ENCODE assay signal across 12 mouse cellular contexts in the genomic region with DNA sequence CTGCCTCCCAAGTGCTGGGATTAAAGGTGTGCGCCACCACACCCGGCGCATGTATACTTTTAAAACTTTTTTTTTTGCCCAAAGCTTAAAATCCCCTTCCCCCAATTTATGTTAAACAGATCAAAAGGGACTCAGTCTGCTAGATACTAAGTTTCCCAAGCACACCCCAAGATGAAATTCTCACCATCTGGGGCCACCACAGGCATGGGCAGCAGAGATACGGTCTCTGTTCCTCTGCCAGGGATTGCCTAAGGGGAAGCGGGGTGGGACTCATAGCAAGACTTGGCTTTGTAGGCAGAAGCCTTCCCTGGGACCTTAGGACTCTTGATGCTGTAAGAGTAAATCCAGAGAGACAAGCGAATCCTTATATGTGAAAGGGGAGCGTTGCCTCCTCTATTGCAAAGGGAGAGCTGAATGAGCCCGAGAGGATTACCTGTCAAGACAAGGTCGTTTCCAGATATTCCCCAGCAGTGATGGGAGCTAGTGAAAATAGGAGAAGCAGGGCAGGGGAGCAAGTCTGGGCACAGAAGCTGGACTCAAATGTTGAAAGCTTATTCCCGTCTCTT. TPM values are rescaled to one million over a fixed set of nuclear protein-coding genes. Genes with fewer than 3 reads are reported as not detected.
DNase-seq lines count a peak whose midpoint lies in the region; ATAC-seq and TF ChIP-seq lines count a peak whose summit lies in the region.
"Had no signal": no experiment of that assay in that cellular context is flagged by ENCODE, and none has a peak within 500 bp of the region (broad histone marks: within the 10 kb centered on the region; RNA-seq: fewer than 3 reads in every experiment).

No protein-coding gene starts in this region.

- peaks cover 20% of the 10 kb centered on the region for H3K4me1 ChIP-seq in heart, embryonic 11.5 days (ENCODE audit: control insufficient read depth, insufficient read depth, low read length)
- peaks cover 1% of the 10 kb centered on the region; the same call in 1 of the 2 replicates for H3K4me1 ChIP-seq in lung, postnatal 0 days (ENCODE audit: insufficient read depth, low read depth, low read length)
- H3K4me1 ChIP-seq in hindbrain, embryonic 16.5 days (ENCODE audit: control insufficient read depth, insufficient read depth, low read depth, low read length), result peaks cover 12% of the 10 kb centered on the region
- peaks cover 9% of the 10 kb centered on the region; the same call in 1 of the 2 replicates for H3K4me1 ChIP-seq in stomach, embryonic 15.5 days

- no peak for TF ChIP-seq EP300 in lung, postnatal 0 days (IDR thresholded peaks at IDR 0.05)

- H3K4me2 ChIP-seq in heart, embryonic 11.5 days, result peak overlapping the region; percentile 86
- H3K4me2 ChIP-seq in lung, postnatal 0 days (replicated peaks; ENCODE audit: low read depth, low read length), result no peak overlapping the region; the same call in 1 of the 2 replicates
- no peak overlapping the region; the same call in 1 of the 2 replicates for H3K4me2 ChIP-seq in hindbrain, embryonic 16.5 days (ENCODE audit: low read length)
- H3K4me2 ChIP-seq in stomach, embryonic 15.5 days, result 0 out of 2 replicates have a peak overlapping the region, but pooled peaks have one; percentile 3

- no peak overlapping the region for H3K27ac ChIP-seq in heart, embryonic 11.5 days (ENCODE audit: low read depth, low read length)
- H3K27ac ChIP-seq in lung, postnatal 0 days (ENCODE audit: low read length), result no peak overlapping the region
- no peak overlapping the region for H3K27ac ChIP-seq in hindbrain, embryonic 16.5 days (ENCODE audit: low read depth, low read length)
- no peak overlapping the region for H3K27ac ChIP-seq in stomach, embryonic 15.5 days
- H3K27ac ChIP-seq: liver, embryonic 13.5 days had no signal

- no peaks in the 10 kb centered on the region for H3K36me3 ChIP-seq in heart, embryonic 11.5 days (ENCODE audit: control insufficient read depth, insufficient read depth, low read length)
- no peaks in the 10 kb centered on the region for H3K36me3 ChIP-seq in lung, postnatal 0 days (ENCODE audit: insufficient read depth, low read length)
- no peaks in the 10 kb centered on the region for H3K36me3 ChIP-seq in hindbrain, embryonic 16.5 days (ENCODE audit: control insufficient read depth, insufficient read depth, low read length)
- no peaks in the 10 kb centered on the region for H3K36me3 ChIP-seq in stomach, embryonic 15.5 days
- H3K36me3 ChIP-seq: liver, embryonic 13.5 days had no signal

- H3K9ac ChIP-seq in heart, embryonic 11.5 days (ENCODE audit: low read depth, low read length), result no peak overlapping the region
- no peak overlapping the region for H3K9ac ChIP-seq in lung, postnatal 0 days (replicated peaks; ENCODE audit: low read depth)
- no peak overlapping the region for H3K9ac ChIP-seq in hindbrain, embryonic 16.5 days (ENCODE audit: low read depth, low read length)
- no peak overlapping the region for H3K9ac ChIP-seq in stomach, embryonic 15.5 days

- ATAC-seq in heart, embryonic 11.5 days (replicated peaks; ENCODE audit: insufficient number of reproducible peaks, low FRiP score, low TSS enrichment), result no peak
- ATAC-seq in lung, postnatal 0 days, result no peak
- ATAC-seq in hindbrain, embryonic 16.5 days, result no peak
- ATAC-seq in stomach, embryonic 15.5 days (ENCODE audit: insufficient read depth, low FRiP score, low read depth), result no peak
- ATAC-seq in frontal cortex, adult (ENCODE audit: low TSS enrichment), result no peak

- WGBS in heart, embryonic 11.5 days (ENCODE audit: insufficient replicate concordance), result 73% methylated on average over 10 of the region's 10 CpGs
- 79% methylated on average over 10 of the region's 10 CpGs for WGBS in lung, postnatal 0 days
- 72% methylated on average over 10 of the region's 10 CpGs for WGBS in hindbrain, embryonic 16.5 days
- WGBS in stomach, embryonic 15.5 days, result 73% methylated on average over 10 of the region's 10 CpGs

- intact Hi-C loops in heart, postnatal 25 days (cut with DNase I), result loop anchor here (10.0 kb wide), 1 partner anchor 507 kb away; a partner anchor contains a TSS

- H3K9me3 ChIP-seq in heart, embryonic 11.5 days (replicated peaks; ENCODE audit: control insufficient read depth, low read length), result no peaks in the 10 kb centered on the region
- H3K9me3 ChIP-seq in lung, postnatal 0 days (ENCODE audit: low read length), result no peaks in the 10 kb centered on the region
- H3K9me3 ChIP-seq in hindbrain, embryonic 16.5 days (ENCODE audit: control insufficient read depth, low read length), result no peaks in the 10 kb centered on the region
- H3K9me3 ChIP-seq in stomach, embryonic 15.5 days, result no peaks in the 10 kb centered on the region
- H3K9me3 ChIP-seq: liver, embryonic 13.5 days had no signal

- H3K27me3 ChIP-seq in heart, embryonic 11.5 days (ENCODE audit: control insufficient read depth, insufficient read depth, low read length), result peaks cover 27% of the 10 kb centered on the region
- H3K27me3 ChIP-seq in lung, postnatal 0 days (replicated peaks; ENCODE audit: insufficient read depth, low read length), result 0 out of 2 replicates have a peak, but pooled peaks cover 4% of the 10 kb centered on the region
- H3K27me3 ChIP-seq in hindbrain, embryonic 16.5 days (replicated peaks; ENCODE audit: control insufficient read depth, insufficient read depth, low read length), result peaks cover 5% of the 10 kb centered on the region
- H3K27me3 ChIP-seq in stomach, embryonic 15.5 days (replicated peaks), result peaks cover 14% of the 10 kb centered on the region

- TF ChIP-seq CTCF in lung, postnatal 0 days (IDR thresholded peaks at IDR 0.05), result no peak

- no peak for DNase-seq in heart, postnatal 25 days (ENCODE audit: low spot score)
- DNase-seq in lung, postnatal 36 days, result peak; percentile 41
- DNase-seq in lung, postnatal 0 days (ENCODE audit: low spot score), result no peak
- no peak for DNase-seq in layer of hippocampus, postnatal 36 days
- DNase-seq: adrenal gland, adult 8-10 months; liver, embryonic 13.5 days had no signal

- H3K4me3 ChIP-seq in heart, embryonic 11.5 days (ENCODE audit: low read depth, low read length), result peak overlapping the region; percentile 65
- H3K4me3 ChIP-seq in lung, postnatal 0 days (ENCODE audit: low read depth, low read length), result no peak overlapping the region
- 0 out of 2 replicates have a peak overlapping the region, but pooled peaks have one; percentile 8 for H3K4me3 ChIP-seq in hindbrain, embryonic 16.5 days (ENCODE audit: low read length)
- H3K4me3 ChIP-seq in stomach, embryonic 15.5 days (replicated peaks), result peak overlapping the region; percentile 12; the same call in 1 of the 2 replicates

RNA-seq across cellular contexts. Expression of a gene that starts 1.3 kb away (rescaled TPM):
- polyA plus RNA-seq in heart, embryonic 11.5 days (2014; fragmentation: Nextera tagmentation; extraction: Ambion mirVana), result 3.3 and 5.6 TPM in 2 replicates
- total RNA-seq in heart, postnatal 25 days (2021), result 1 to 10 TPM; 4.6 to 5.7 TPM
- 4.2 and 5.1 TPM in 2 replicates for polyA plus RNA-seq in lung, postnatal 0 days (2015; fragmentation: Nextera tagmentation; extraction: Ambion mirVana)
- 3.2 and 3.4 TPM in 2 replicates for polyA plus RNA-seq in hindbrain, embryonic 16.5 days (2015; fragmentation: Nextera tagmentation; extraction: Ambion mirVana)
- polyA plus RNA-seq in stomach, embryonic 15.5 days (2015; fragmentation: Nextera tagmentation; extraction: Ambion mirVana), result 2.4 and 3.1 TPM in 2 replicates
- total RNA-seq in layer of hippocampus, postnatal 36 days (2021), result 1 to 10 TPM; 2.9 to 4.0 TPM

RNA-seq across cellular contexts. Expression of a gene that starts 11.3 kb away (rescaled TPM):
- 6.0 and 15.1 TPM in 2 replicates for polyA plus RNA-seq in heart, embryonic 11.5 days (2014; fragmentation: Nextera tagmentation; extraction: Ambion mirVana)
- 10 to 100 TPM; 33.7 to 33.8 TPM for total RNA-seq in heart, postnatal 25 days (2021)
- polyA plus RNA-seq in lung, postnatal 0 days (2015; fragmentation: Nextera tagmentation; extraction: Ambion mirVana), result 3.2 and 4.4 TPM in 2 replicates
- polyA plus RNA-seq in hindbrain, embryonic 16.5 days (2015; fragmentation: Nextera tagmentation; extraction: Ambion mirVana), result 7.3 and 9.4 TPM in 2 replicates
- polyA plus RNA-seq in stomach, embryonic 15.5 days (2015; fragmentation: Nextera tagmentation; extraction: Ambion mirVana), result 13.4 and 14.9 TPM in 2 replicates
- 10 to 100 TPM; 75.0 to 77.4 TPM for total RNA-seq in layer of hippocampus, postnatal 36 days (2021)

RNA-seq across cellular contexts. Expression of a gene that starts 24.1 kb away (rescaled TPM):
- polyA plus RNA-seq in heart, embryonic 11.5 days (2014; fragmentation: Nextera tagmentation; extraction: Ambion mirVana), result 2.1 and 2.3 TPM in 2 replicates
- total RNA-seq in heart, postnatal 25 days (2021), result not detected
- polyA plus RNA-seq in lung, postnatal 0 days (2015; fragmentation: Nextera tagmentation; extraction: Ambion mirVana), result 0.23 and 0.54 TPM in 2 replicates
- polyA plus RNA-seq in hindbrain, embryonic 16.5 days (2015; fragmentation: Nextera tagmentation; extraction: Ambion mirVana), result 0.50 and 0.56 TPM in 2 replicates
- polyA plus RNA-seq in stomach, embryonic 15.5 days (2015; fragmentation: Nextera tagmentation; extraction: Ambion mirVana), result 0.72 and 1.1 TPM in 2 replicates
- total RNA-seq in layer of hippocampus, postnatal 36 days (2021), result not detected
- polyA plus RNA-seq: kidney, embryonic 14.5 days had no signal

RNA-seq across cellular contexts. Expression of a gene that starts 32.3 kb away (rescaled TPM):
- polyA plus RNA-seq in heart, embryonic 11.5 days (2014; fragmentation: Nextera tagmentation; extraction: Ambion mirVana), result 0.10 and 0.14 TPM in 2 replicates
- not detected for total RNA-seq in heart, postnatal 25 days (2021)
- 1.8 and 2.2 TPM in 2 replicates for polyA plus RNA-seq in lung, postnatal 0 days (2015; fragmentation: Nextera tagmentation; extraction: Ambion mirVana)
- 0.92 and 1.2 TPM in 2 replicates for polyA plus RNA-seq in hindbrain, embryonic 16.5 days (2015; fragmentation: Nextera tagmentation; extraction: Ambion mirVana)
- 0.08 TPM in 1 of 2 replicates, not detected in the other for polyA plus RNA-seq in stomach, embryonic 15.5 days (2015; fragmentation: Nextera tagmentation; extraction: Ambion mirVana)
- total RNA-seq in layer of hippocampus, postnatal 36 days (2021), result under 1 TPM; 0.12 to 0.15 TPM
- polyA plus RNA-seq: kidney, embryonic 14.5 days; liver, embryonic 13.5 days; testis, adult 2 months had no signal

RNA-seq across cellular contexts. Expression of a gene that starts 52.6 kb away (rescaled TPM):
- 4.4 and 5.3 TPM in 2 replicates for polyA plus RNA-seq in heart, embryonic 11.5 days (2014; fragmentation: Nextera tagmentation; extraction: Ambion mirVana)
- 10 to 100 TPM; 49.6 to 60.1 TPM for total RNA-seq in heart, postnatal 25 days (2021)
- polyA plus RNA-seq in lung, postnatal 0 days (2015; fragmentation: Nextera tagmentation; extraction: Ambion mirVana), result 0.80 and 1.2 TPM in 2 replicates
- 15.1 and 32.7 TPM in 2 replicates for polyA plus RNA-seq in hindbrain, embryonic 16.5 days (2015; fragmentation: Nextera tagmentation; extraction: Ambion mirVana)
- polyA plus RNA-seq in stomach, embryonic 15.5 days (2015; fragmentation: Nextera tagmentation; extraction: Ambion mirVana), result 2.4 and 2.7 TPM in 2 replicates
- total RNA-seq in layer of hippocampus, postnatal 36 days (2021), result 100 to 1,000 TPM; 223 to 227 TPM

Comparison
In these comparisons a context has a peak if more than half of its experiments do, and no peak if none do; other contexts are left out.
1. H3K4me2 ChIP-seq: peak in heart, embryonic 11.5 days (single experiment) and stomach, embryonic 15.5 days (single experiment); none in lung, postnatal 0 days (single experiment) and hindbrain, embryonic 16.5 days (single experiment).